Mouse (Mus musculus) cortical plate, adult 2 months (tissue): ENCODE measurements around the gene Slc25a44.

Source experiments
- CTCF ChIP-seq: fragments of 200-500 bp; IDR thresholded peaks from 2 replicates; pipeline ENCODE4 v1.5.1; 2011; ENCODE audit warnings: mild to moderate bottlenecking, control low read depth, low read length; ENCODE audit not compliant: insufficient read depth; ENCODE audit errors: extremely low read depth
- POLR2A ChIP-seq: fragments of 200-500 bp; IDR thresholded peaks from 2 replicates; pipeline ENCODE4 v1.6.1; 2011; ENCODE audit warnings: mild to moderate bottlenecking, low read length, control low read depth; ENCODE audit not compliant: insufficient read depth; ENCODE audit errors: extremely low read depth

GRCm38 (mm10) chr3:88410645-88411031, 14.3 kb downstream of the Slc25a44 start:
- TF ChIP-seq POLR2A (no peak), CTCF (no peak)
